Mouse (Mus musculus): Measurements from ENCODE around the gene Usp47. TPM values are rescaled to one million over a fixed set of nuclear protein-coding genes. Genes with fewer than 3 reads are reported as not detected.
A peak's percentile ranks its signal among the peaks of the same experiment; 100 is the strongest.

Usp47 gene
- total and polyA plus RNA-seq, 2 experiments from 2014 or later = 44.9 to 55.7 TPM

DNA sequence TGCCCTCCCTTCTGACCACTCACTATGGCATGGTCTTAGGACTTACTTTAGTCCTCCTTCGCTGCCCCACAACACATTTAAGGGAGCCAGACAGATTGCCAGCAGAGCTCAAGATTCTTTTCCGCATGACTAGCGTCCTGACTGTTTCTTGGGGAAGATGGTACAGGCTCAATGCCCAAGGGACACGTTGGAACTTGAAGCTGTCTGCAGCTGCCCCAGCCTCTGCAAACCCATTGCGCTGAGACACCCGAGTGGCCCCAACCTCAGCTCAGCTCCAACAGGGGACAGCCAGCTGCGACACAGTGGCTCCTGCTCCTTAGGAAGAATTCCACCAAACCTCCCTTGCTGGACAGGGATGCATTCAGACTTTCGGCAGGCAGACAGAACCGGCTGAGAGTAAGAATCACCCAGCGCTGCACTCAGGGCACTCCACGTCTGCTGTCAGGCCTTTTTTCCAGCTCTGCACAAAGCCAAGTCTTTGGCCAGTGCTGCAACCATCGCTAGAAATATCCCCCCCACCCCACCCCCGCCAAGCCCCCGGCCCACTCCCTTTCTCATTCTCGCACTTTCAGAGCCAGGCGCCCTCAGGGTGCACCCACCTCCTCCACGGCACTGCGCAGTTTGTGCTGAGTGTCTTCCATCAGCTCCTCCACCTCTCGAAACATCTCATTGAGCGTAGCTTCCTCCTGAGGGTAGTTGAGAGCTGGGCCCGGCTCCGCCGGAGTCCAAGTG lies 134.4 kb downstream of the Usp47 start:
- WGBS = 7% methylated on average over 23 of the region's 23 CpGs
- peak overlapping the region; percentile 51 for H3K9ac ChIP-seq (replicated peaks; ENCODE audit: low read length)
- ATAC-seq = peak; percentile 55

DNA sequence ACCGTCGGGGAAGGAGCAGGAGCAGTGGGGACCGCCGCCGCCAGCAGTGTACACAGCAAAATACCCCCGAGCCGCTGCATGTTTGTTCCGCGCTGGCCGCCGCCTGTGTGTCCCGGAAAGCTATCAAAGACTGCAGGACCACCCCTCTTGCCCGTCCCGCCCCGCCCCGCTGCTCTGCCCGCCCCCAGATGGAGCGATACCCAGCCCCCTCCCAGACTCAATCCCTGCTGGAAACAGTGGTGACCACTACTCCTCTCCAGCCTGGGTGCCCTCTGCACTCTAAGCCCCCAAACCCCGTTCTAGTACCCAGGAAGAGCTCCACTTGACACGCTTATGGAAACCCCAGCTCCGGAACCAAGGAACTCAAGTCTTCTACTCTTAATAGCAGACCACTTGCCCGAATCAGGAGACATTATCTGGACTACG lies 135.0 kb downstream of the Usp47 start:
- no peak for TF ChIP-seq CTCF (IDR thresholded peaks at IDR 0.05; ENCODE audit: low read depth)
- peak; percentile 60 for ATAC-seq

More for the DNA sequence above, 134.4 kb downstream of the Usp47 start:
- Histone ChIP-seq H3K9me3 (ENCODE audit: low read length) (no peaks in the 10 kb centered on the region), H3K27ac (peak overlapping the region; percentile 60), H3K27me3 (ENCODE audit: insufficient read depth, low read length) (no peaks in the 10 kb centered on the region; the same call in 1 of the 2 replicates), H3K4me2 (ENCODE audit: low read depth, low read length) (peak overlapping the region; percentile 59), H3K4me1 (ENCODE audit: insufficient read depth, low read length) (peaks cover 20% of the 10 kb centered on the region), H3K4me3 (ENCODE audit: low read length) (peak overlapping the region; percentile 45), H3K36me3 (ENCODE audit: insufficient read depth, low read length) (no peaks in the 10 kb centered on the region)
- DNase-seq (ENCODE audit: low spot score) = peak; percentile 64
- no peak for TF ChIP-seq CTCF (IDR thresholded peaks at IDR 0.05; ENCODE audit: low read depth)

DNA sequence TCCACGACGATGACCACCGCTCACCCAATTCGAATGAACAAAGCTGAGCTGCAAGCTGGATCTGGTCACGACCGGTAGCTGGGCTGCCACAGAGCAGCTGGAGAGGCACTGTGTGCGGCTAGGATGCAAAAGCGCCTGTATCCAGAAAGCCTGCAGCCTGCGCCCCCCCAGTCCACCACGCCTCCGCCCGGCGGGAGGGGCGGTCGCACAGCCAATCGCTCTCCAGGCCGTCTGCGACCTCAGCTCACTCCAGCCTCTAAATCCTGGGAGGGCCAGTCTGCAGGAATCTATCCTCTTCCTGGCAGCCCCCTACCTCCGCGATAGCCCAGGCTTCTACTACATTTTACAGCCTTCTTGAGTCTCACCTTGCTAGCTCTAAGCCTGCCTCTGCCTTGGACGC lies 135.6 kb downstream of the Usp47 start, which contains the start of gene Dkk3:
TSS of gene Dkk3 (minus strand) at position 116 of the 400 bp plus-strand sequence.
- Histone ChIP-seq H3K9me3 (ENCODE audit: low read length) (no peaks in the 10 kb centered on the region), H3K4me3 (ENCODE audit: low read length) (peak within 1 kb of the TSS; percentile 45), H3K27ac (peak within 1 kb of the TSS; percentile 60), H3K4me2 (ENCODE audit: low read depth, low read length) (peak within 1 kb of the TSS; percentile 59), H3K4me1 (ENCODE audit: insufficient read depth, low read length) (peaks cover 20% of the 10 kb centered on the region), H3K9ac (replicated peaks; ENCODE audit: low read length) (peak within 1 kb of the TSS; percentile 51), H3K27me3 (ENCODE audit: insufficient read depth, low read length) (no peaks in the 10 kb centered on the region; the same call in 1 of the 2 replicates), H3K36me3 (ENCODE audit: insufficient read depth, low read length) (no peaks in the 10 kb centered on the region)
- ATAC-seq (peak; percentile 61), DNase-seq (ENCODE audit: low spot score) (peak; percentile 52)
- WGBS = 5% methylated on average over 21 of the region's 21 CpGs
- TF ChIP-seq CTCF (IDR thresholded peaks at IDR 0.05; ENCODE audit: low read depth) = no peak

More for the DNA sequence above, 135.0 kb downstream of the Usp47 start:
- Histone ChIP-seq H3K4me3 (ENCODE audit: low read length) (peak overlapping the region; percentile 45), H3K9ac (replicated peaks; ENCODE audit: low read length) (peak overlapping the region; percentile 51), H3K4me2 (ENCODE audit: low read depth, low read length) (peak overlapping the region; percentile 59), H3K27ac (peak overlapping the region; percentile 60; the same call in 1 of the 2 replicates), H3K4me1 (ENCODE audit: insufficient read depth, low read length) (peaks cover 20% of the 10 kb centered on the region), H3K36me3 (ENCODE audit: insufficient read depth, low read length) (no peaks in the 10 kb centered on the region), H3K27me3 (ENCODE audit: insufficient read depth, low read length) (no peaks in the 10 kb centered on the region; the same call in 1 of the 2 replicates), H3K9me3 (ENCODE audit: low read length) (no peaks in the 10 kb centered on the region)
- WGBS = 4% methylated on average over 23 of the region's 23 CpGs
- peak; percentile 41 for DNase-seq (ENCODE audit: low spot score)

DNA sequence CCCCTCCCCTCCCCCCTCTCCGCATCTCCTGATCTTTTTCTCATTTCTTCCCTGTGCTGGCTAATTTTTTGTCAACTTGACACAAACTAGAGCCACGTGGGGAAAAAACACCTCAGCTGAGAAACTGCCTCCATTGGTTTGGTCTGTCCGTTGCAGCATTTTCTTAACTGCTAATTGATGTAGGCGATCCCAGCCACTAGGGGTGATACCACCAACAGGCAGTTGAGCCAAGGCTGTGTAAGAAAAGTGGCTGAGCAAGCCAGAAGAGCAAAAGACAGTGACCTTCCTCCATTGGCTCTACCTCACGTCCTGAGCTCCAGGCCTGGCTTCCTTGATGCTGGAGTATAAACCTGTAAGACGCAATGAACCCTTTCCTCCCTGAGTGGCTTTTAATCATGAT lies 136.5 kb downstream of the Usp47 start:
- Histone ChIP-seq H3K9me3 (ENCODE audit: low read length) (no peaks in the 10 kb centered on the region), H3K27ac (no peak overlapping the region), H3K4me1 (ENCODE audit: insufficient read depth, low read length) (peaks cover 17% of the 10 kb centered on the region), H3K27me3 (ENCODE audit: insufficient read depth, low read length) (no peaks in the 10 kb centered on the region; the same call in 1 of the 2 replicates), H3K4me3 (ENCODE audit: low read length) (no peak overlapping the region), H3K4me2 (ENCODE audit: low read depth, low read length) (no peak overlapping the region), H3K9ac (replicated peaks; ENCODE audit: low read length) (no peak overlapping the region), H3K36me3 (ENCODE audit: insufficient read depth, low read length) (no peaks in the 10 kb centered on the region)
- ATAC-seq = no peak
- TF ChIP-seq CTCF (IDR thresholded peaks at IDR 0.05; ENCODE audit: low read depth) = peak; percentile 52
- DNase-seq (ENCODE audit: low spot score) = peak; percentile 53
- WGBS = 34% methylated on average over 5 of the region's 6 CpGs

Other genes with a start within 250 kb of the Usp47 start
- gene Galnt18, start 243.5 kb upstream of the Usp47 start, total RNA-seq (2014; rRNA removed) = 19.0 and 22.7 TPM in 2 replicates
- gene Galnt18, start 243.5 kb upstream of the Usp47 start, polyA plus RNA-seq (2015; fragmentation: Nextera tagmentation; extraction: Ambion mirVana) = 15.3 and 15.8 TPM in 2 replicates
- 33.2 and 42.0 TPM in 2 replicates for gene Dkk3, start 135.6 kb downstream of the Usp47 start, total RNA-seq (2014; rRNA removed)
- gene Dkk3, start 135.6 kb downstream of the Usp47 start, polyA plus RNA-seq (2015; fragmentation: Nextera tagmentation; extraction: Ambion mirVana) = 48.2 and 49.6 TPM in 2 replicates
- 12.8 and 16.5 TPM in 2 replicates for gene Mical2, start 202.4 kb downstream of the Usp47 start, total RNA-seq (2014; rRNA removed)
- gene Mical2, start 202.4 kb downstream of the Usp47 start, polyA plus RNA-seq (2015; fragmentation: Nextera tagmentation; extraction: Ambion mirVana) = 6.4 and 6.5 TPM in 2 replicates

All from hindbrain, postnatal 0 days (tissue).